Mouse (Mus musculus) neutrophil, adult 65 days (primary cell): ENCODE measurements around the gene Ccdc84. TPM values are rescaled to one million over a fixed set of nuclear protein-coding genes. Genes with fewer than 3 reads are reported as not detected.

Source experiments
- total RNA-seq: library from RNA; stranded (reverse); gene quantifications from 2 replicates; pipeline ENCODE4 v1.2.4, GENCODE M21; 2023

The Ccdc84 gene
- 24.8 and 31.3 TPM in 2 replicates for total RNA-seq

GRCm38 (mm10) chr9:44418519-44419385, at the start of gene Ccdc84:
Ccdc84 (minus strand) TSS chr9:44418569.

GRCm38 (mm10) chr9:44454891-44455220, 36.5 kb upstream of the Ccdc84 start, which contains the start of gene Upk2:
Upk2 (minus strand) TSS chr9:44454976.

GRCm38 (mm10) chr9:44440961-44441360, 22.6 kb upstream of the Ccdc84 start, which contains the start of gene Foxr1:
Foxr1 (minus strand) TSS chr9:44441136.

GRCm38 (mm10) chr9:44406906-44407751, 11.2 kb downstream of the Ccdc84 start, which contains the start of the genes Rps25 and Trappc4:
Rps25 (plus strand) TSS chr9:44407139.
Trappc4 (minus strand) TSS chr9:44407600.

GRCm38 (mm10) chr9:44396684-44397411, 21.5 kb downstream of the Ccdc84 start, which contains the start of gene Slc37a4:
Slc37a4 (plus strand) TSS chr9:44396852.

GRCm38 (mm10) chr9:44379054-44379834, 39.1 kb downstream of the Ccdc84 start, which contains the start of gene Hyou1:
Hyou1 (plus strand) TSS chr9:44379490.

GRCm38 (mm10) chr9:44361190-44361917, 57.0 kb downstream of the Ccdc84 start, which contains the start of gene Vps11:
Vps11 (minus strand) TSS chr9:44361670.

Other genes with a start within 250 kb of the Ccdc84 start
- gene Cbl, start 184.5 kb downstream of the Ccdc84 start, total RNA-seq = 194 and 257 TPM in 2 replicates
- gene Ccdc153, start 177.9 kb downstream of the Ccdc84 start, total RNA-seq = not detected in 2 replicates
- 1.00 and 1.8 TPM in 2 replicates for gene Pdzd3, start 167.1 kb downstream of the Ccdc84 start, total RNA-seq
- 60.6 TPM in 2 replicates for gene Nlrx1, start 150.0 kb downstream of the Ccdc84 start, total RNA-seq
- 1.9 and 4.7 TPM in 2 replicates for gene Abcg4, start 130.0 kb downstream of the Ccdc84 start, total RNA-seq
- gene Hinfp, start 112.9 kb downstream of the Ccdc84 start, total RNA-seq = 31.3 and 43.5 TPM in 2 replicates
- 14.1 and 17.2 TPM in 2 replicates for gene C2cd2l, start 98.3 kb downstream of the Ccdc84 start, total RNA-seq
- gene Dpagt1, start 92.5 kb downstream of the Ccdc84 start, total RNA-seq = 12.2 and 14.1 TPM in 2 replicates
- gene H2afx, start 83.9 kb downstream of the Ccdc84 start, total RNA-seq = 192 and 211 TPM in 2 replicates
- gene Hmbs, start 74.3 kb downstream of the Ccdc84 start, total RNA-seq = 23.6 and 27.7 TPM in 2 replicates
- 49.5 and 63.8 TPM in 2 replicates for gene Vps11, start 56.9 kb downstream of the Ccdc84 start, total RNA-seq
- 60.5 and 72.5 TPM in 2 replicates for gene Hyou1, start 39.1 kb downstream of the Ccdc84 start, total RNA-seq
- gene Slc37a4, start 21.7 kb downstream of the Ccdc84 start, total RNA-seq = 8.4 and 13.8 TPM in 2 replicates
- gene Rps25, start 11.4 kb downstream of the Ccdc84 start, total RNA-seq = 664 and 910 TPM in 2 replicates
- gene Trappc4, start 11.0 kb downstream of the Ccdc84 start, total RNA-seq = 57.2 and 62.8 TPM in 2 replicates
- gene Foxr1, start 22.6 kb upstream of the Ccdc84 start, total RNA-seq = not detected in 2 replicates
- gene Upk2, start 36.4 kb upstream of the Ccdc84 start, total RNA-seq = not detected in 2 replicates
- gene Bcl9l, start 64.3 kb upstream of the Ccdc84 start, total RNA-seq = 10.4 and 11.3 TPM in 2 replicates
- gene Cxcr5, start 143.3 kb upstream of the Ccdc84 start, total RNA-seq = 0.45 TPM in 1 of 2 replicates, not detected in the other
- gene Ddx6, start 186.3 kb upstream of the Ccdc84 start, total RNA-seq = 155 and 178 TPM in 2 replicates